Mouse (Mus musculus): ENCODE data around the gene Igf1r. TPM values are rescaled to one million over a fixed set of nuclear protein-coding genes. Genes with fewer than 3 reads are reported as not detected.

The Igf1r gene
- polyA plus RNA-seq (2015; fragmentation: Nextera tagmentation; extraction: Ambion mirVana) = 4.1 and 4.3 TPM in 2 replicates

DNA sequence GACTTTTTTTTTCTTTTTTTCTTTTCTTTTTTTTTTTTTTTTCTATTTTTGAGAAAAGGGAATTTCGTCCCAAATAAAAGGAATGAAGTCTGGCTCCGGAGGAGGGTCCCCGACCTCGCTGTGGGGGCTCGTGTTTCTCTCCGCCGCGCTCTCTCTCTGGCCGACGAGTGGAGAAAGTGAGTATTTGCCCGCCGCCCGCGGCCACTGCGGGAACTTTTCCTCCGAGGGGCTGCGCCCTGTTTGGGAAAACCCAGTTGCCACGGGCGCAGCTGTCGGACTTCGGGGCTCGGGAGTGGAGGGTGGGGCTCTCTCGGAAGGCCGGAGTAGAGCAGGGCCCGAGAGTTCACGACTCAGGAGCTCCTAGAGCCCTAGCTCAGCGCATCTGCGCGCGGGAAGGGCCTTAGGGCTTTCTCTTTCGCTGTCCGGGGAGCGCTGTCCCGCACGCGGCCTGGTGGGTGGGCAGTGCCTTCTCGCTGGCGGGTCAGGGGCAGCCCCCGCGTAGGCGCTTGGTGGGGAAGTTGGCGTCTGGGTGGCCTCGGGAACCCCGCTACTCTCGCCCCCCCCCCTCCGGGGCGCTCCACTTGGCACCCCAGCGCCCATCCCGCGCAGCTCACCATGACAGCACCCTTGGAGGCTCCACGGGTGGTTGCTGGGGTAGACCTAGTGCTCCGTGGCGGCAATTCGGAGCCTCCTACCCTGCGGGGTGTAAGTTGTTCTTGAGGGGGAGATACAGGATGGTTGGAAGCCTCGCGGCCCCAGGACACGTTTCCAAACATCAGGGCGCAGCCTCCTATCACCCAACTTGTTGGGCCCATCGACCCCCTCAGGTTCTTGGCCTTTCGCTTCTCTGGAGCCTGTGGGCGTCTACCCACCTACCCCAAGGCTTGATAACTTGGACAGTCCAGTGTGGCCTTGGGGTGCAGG, at the start of gene Igf1r:
Gene Igf1r (plus strand): TSS at position 51 of the 924 bp plus-strand sequence.
- ATAC-seq (ENCODE audit: low read depth) (peak; percentile 26; the same call in 1 of the 2 replicates), DNase-seq (peak; percentile 42)
- H3K4me3 ChIP-seq (replicated peaks) = peak within 1 kb of the TSS; percentile 90
- H3K27me3 ChIP-seq = peaks cover 19% of the 10 kb centered on the region
- H3K9me3 ChIP-seq (replicated peaks) = no peaks in the 10 kb centered on the region
- H3K4me2 ChIP-seq = peak within 1 kb of the TSS; percentile 97
- H3K27ac ChIP-seq = peak within 1 kb of the TSS; percentile 92
- H3K9ac ChIP-seq = peak within 1 kb of the TSS; percentile 88
- under 1% methylated on average over 61 of the region's 62 CpGs for whole genome bisulfite sequencing (ENCODE audit: insufficient replicate concordance)
- H3K36me3 ChIP-seq = no peaks in the 10 kb centered on the region
- peaks cover 53% of the 10 kb centered on the region for H3K4me1 ChIP-seq (replicated peaks)

- Histone ChIP-seq H3K4me1 (replicated peaks) (no peaks in the 10 kb centered on the region), H3K9me3 (replicated peaks) (no peaks in the 10 kb centered on the region), H3K27me3 (no peaks in the 10 kb centered on the region), H3K36me3 (no peaks in the 10 kb centered on the region), H3K9ac (no peak overlapping the region), H3K4me2 (no peak overlapping the region), H3K27ac (no peak overlapping the region), H3K4me3 (replicated peaks) (no peak overlapping the region)
- DNase-seq (no peak), ATAC-seq (ENCODE audit: low read depth) (no peak)
- WGBS (ENCODE audit: insufficient replicate concordance) = 48% methylated on average over 2 of the region's 2 CpGs
Observed at GRCm38 (mm10) chr7:67906358-67906757, 46.3 kb upstream of the Igf1r start.

DNA sequence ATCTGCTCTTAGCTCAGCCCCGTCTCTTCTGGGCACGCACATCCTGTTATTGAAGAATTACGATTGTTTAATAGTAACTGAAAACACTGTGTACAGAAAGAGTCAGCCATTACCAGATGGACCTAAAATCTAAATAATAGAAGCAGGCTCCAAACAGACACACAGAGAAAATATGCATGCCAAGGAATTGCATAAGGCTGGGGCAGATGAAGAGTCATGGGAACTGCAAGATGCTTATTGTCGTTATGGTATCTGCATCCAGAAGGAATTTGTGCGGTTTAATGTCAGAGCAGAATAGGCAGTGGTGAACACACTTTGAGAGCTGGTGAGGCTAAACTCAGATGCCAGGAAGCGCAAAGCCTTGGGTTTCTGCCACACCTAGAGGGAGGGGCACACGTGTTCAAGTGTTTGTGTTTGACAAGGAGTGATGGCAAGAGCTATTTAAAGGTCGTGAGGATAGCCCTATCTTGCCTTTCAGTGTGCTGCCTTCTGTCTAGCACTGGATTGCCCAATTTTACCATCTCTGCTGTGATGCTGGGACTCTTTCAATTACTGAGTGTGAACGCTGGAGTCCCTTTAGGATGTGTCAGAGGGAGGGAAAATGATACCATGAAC, 44.7 kb upstream of the Igf1r start:
- H3K4me1 ChIP-seq (replicated peaks) = no peaks in the 10 kb centered on the region
- no peaks in the 10 kb centered on the region for H3K9me3 ChIP-seq (replicated peaks)
- H3K4me3 ChIP-seq (replicated peaks) = no peak overlapping the region
- H3K9ac ChIP-seq = no peak overlapping the region
- H3K36me3 ChIP-seq = no peaks in the 10 kb centered on the region
- H3K27me3 ChIP-seq = no peaks in the 10 kb centered on the region
- no peak for DNase-seq
- H3K27ac ChIP-seq = no peak overlapping the region
- no peak for ATAC-seq (ENCODE audit: low read depth)
- H3K4me2 ChIP-seq = no peak overlapping the region
- WGBS (ENCODE audit: insufficient replicate concordance) = 63% methylated on average over 9 of the region's 9 CpGs

DNA sequence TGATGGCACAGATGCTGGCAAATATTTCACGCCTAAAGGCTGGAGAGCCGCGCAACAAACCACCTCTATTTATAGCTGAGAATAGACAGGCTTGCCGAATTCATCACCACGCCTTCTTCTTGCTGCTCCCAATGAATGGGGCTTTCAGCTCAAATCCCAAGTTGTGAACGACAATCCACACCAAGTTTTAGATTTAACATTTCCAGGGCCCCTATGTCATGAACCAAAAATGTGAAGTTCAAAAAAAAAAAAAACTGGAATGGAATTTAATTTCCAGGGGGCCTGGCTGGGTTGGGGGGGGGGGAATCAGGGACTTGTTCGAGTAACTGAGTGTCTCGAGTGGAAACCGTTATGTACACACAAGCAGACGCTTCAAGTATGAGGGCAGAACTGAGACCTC, 42.1 kb upstream of the Igf1r start:
- no peaks in the 10 kb centered on the region for H3K36me3 ChIP-seq
- no peak overlapping the region for H3K9ac ChIP-seq
- H3K4me2 ChIP-seq = no peak overlapping the region
- no peaks in the 10 kb centered on the region for H3K27me3 ChIP-seq
- DNase-seq (no peak), ATAC-seq (ENCODE audit: low read depth) (no peak)
- 46% methylated on average over 10 of the region's 10 CpGs for WGBS (ENCODE audit: insufficient replicate concordance)
- H3K9me3 ChIP-seq (replicated peaks) = no peaks in the 10 kb centered on the region
- no peak overlapping the region for H3K4me3 ChIP-seq (replicated peaks)
- H3K4me1 ChIP-seq (replicated peaks) = no peaks in the 10 kb centered on the region
- H3K27ac ChIP-seq = no peak overlapping the region

- no peak overlapping the region for H3K9ac ChIP-seq
- WGBS (ENCODE audit: insufficient replicate concordance) = 30% methylated on average over 3 of the region's 3 CpGs
- DNase-seq (no peak), ATAC-seq (ENCODE audit: low read depth) (no peak)
- H3K36me3 ChIP-seq = no peaks in the 10 kb centered on the region
- no peak overlapping the region for H3K4me3 ChIP-seq (replicated peaks)
- H3K4me2 ChIP-seq = no peak overlapping the region
- peak overlapping the region; percentile 9; the same call in 1 of the 2 replicates for H3K27ac ChIP-seq
- H3K4me1 ChIP-seq (replicated peaks) = no peaks in the 10 kb centered on the region
- H3K9me3 ChIP-seq (replicated peaks) = no peaks in the 10 kb centered on the region
- H3K27me3 ChIP-seq = no peaks in the 10 kb centered on the region
Observed at GRCm38 (mm10) chr7:67910947-67911346, 41.7 kb upstream of the Igf1r start.

DNA sequence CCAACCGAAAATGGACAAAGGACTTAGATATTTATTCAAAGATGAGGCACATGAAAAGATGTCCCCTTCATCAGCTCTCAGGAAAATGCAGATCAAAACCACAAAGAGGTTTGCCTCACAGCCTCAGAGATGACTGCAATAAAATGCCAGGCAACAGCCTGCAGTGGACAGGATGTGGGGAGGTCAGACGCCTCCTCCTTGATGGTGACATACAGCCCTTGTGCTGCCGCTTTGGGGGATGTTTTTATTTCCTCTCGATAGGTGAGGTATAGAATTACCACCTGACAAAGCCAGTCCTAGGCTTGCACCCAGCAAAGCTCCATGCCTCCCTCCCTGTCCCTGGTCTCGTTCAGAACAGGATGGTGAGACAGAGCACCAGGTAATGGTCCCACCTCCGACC, 40.8 kb upstream of the Igf1r start:
- DNase-seq (no peak), ATAC-seq (ENCODE audit: low read depth) (no peak)
- no peaks in the 10 kb centered on the region for H3K9me3 ChIP-seq (replicated peaks)
- 28% methylated on average over 6 of the region's 6 CpGs for WGBS (ENCODE audit: insufficient replicate concordance)
- no peak overlapping the region for H3K4me3 ChIP-seq (replicated peaks)
- no peak overlapping the region for H3K4me2 ChIP-seq
- H3K4me1 ChIP-seq (replicated peaks) = no peaks in the 10 kb centered on the region
- no peak overlapping the region for H3K9ac ChIP-seq
- no peak overlapping the region for H3K27ac ChIP-seq
- no peaks in the 10 kb centered on the region for H3K36me3 ChIP-seq
- no peaks in the 10 kb centered on the region for H3K27me3 ChIP-seq

- Histone ChIP-seq H3K4me3 (replicated peaks) (no peak overlapping the region), H3K27me3 (no peaks in the 10 kb centered on the region), H3K36me3 (no peaks in the 10 kb centered on the region), H3K4me2 (no peak overlapping the region), H3K4me1 (replicated peaks) (no peaks in the 10 kb centered on the region), H3K27ac (no peak overlapping the region), H3K9ac (no peak overlapping the region), H3K9me3 (replicated peaks) (no peaks in the 10 kb centered on the region)
- WGBS (ENCODE audit: insufficient replicate concordance) = 57% methylated on average over 8 of the region's 8 CpGs
- DNase-seq (no peak), ATAC-seq (ENCODE audit: low read depth) (no peak)
Observed at GRCm38 (mm10) chr7:67916960-67917359, 35.7 kb upstream of the Igf1r start.

DNA sequence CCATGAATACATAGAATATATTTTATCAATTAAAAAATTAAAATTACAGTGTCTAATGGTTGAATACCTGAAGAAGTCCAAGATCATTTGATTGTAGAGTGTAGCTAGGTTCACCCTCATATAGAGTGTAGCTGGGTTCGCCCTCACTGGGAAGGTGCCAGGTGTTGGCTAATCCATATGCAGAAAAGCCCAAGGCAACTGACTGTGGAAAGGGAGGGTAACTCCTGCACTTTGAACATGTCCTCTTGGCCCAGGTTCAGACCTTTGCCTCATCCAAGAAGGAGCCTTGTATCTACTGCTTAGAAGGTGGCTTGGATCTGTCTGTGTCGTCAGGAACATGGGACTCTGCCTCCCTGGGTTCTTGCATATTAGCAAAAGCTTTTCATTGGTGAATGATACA, 34.9 kb upstream of the Igf1r start:
- 66% methylated on average over 2 of the region's 2 CpGs for WGBS (ENCODE audit: insufficient replicate concordance)
- Histone ChIP-seq H3K4me2 (no peak overlapping the region), H3K4me1 (replicated peaks) (no peaks in the 10 kb centered on the region), H3K9me3 (replicated peaks) (no peaks in the 10 kb centered on the region), H3K36me3 (no peaks in the 10 kb centered on the region), H3K27ac (no peak overlapping the region), H3K9ac (no peak overlapping the region), H3K27me3 (no peaks in the 10 kb centered on the region), H3K4me3 (replicated peaks) (no peak overlapping the region)
- ATAC-seq (ENCODE audit: low read depth) (no peak), DNase-seq (no peak)

GRCm38 (mm10) chr7:67919467-67919866, 33.2 kb upstream of the Igf1r start:
- Histone ChIP-seq H3K9me3 (replicated peaks) (no peaks in the 10 kb centered on the region), H3K9ac (no peak overlapping the region), H3K27me3 (no peaks in the 10 kb centered on the region), H3K4me2 (no peak overlapping the region), H3K4me1 (replicated peaks) (no peaks in the 10 kb centered on the region), H3K36me3 (no peaks in the 10 kb centered on the region), H3K27ac (no peak overlapping the region), H3K4me3 (replicated peaks) (no peak overlapping the region)
- no peak for DNase-seq
- WGBS (ENCODE audit: insufficient replicate concordance) = 50% methylated on average over 3 of the region's 3 CpGs
- no peak for ATAC-seq (ENCODE audit: low read depth)

DNA sequence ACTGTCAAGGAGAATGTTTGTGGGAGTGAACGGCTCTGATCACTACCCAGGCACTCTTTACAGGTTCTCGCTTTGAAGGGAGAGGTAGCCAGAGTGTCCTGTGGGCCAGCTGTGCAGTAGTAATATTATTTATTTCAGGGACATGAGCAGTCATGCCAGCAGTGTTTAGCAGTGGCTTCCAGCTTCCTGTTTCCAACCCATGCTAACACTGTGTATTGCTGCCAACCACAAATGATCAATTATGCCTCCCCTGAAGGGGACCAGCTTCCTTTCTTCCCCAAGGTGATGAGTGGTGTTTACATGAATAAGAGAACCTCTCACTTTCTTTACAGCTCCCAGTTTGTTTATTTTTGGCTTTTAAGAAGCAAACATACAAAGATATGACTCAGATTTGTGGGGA, 28.4 kb upstream of the Igf1r start:
- Histone ChIP-seq H3K36me3 (no peaks in the 10 kb centered on the region), H3K27me3 (peaks cover 6% of the 10 kb centered on the region; the same call in 1 of the 2 replicates), H3K4me2 (no peak overlapping the region), H3K9ac (no peak overlapping the region), H3K4me3 (replicated peaks) (no peak overlapping the region), H3K4me1 (replicated peaks) (no peaks in the 10 kb centered on the region), H3K9me3 (replicated peaks) (no peaks in the 10 kb centered on the region), H3K27ac (no peak overlapping the region)
- ATAC-seq (ENCODE audit: low read depth) (no peak), DNase-seq (no peak)
- WGBS (ENCODE audit: insufficient replicate concordance) = 41% methylated on average over 2 of the region's 2 CpGs

DNA sequence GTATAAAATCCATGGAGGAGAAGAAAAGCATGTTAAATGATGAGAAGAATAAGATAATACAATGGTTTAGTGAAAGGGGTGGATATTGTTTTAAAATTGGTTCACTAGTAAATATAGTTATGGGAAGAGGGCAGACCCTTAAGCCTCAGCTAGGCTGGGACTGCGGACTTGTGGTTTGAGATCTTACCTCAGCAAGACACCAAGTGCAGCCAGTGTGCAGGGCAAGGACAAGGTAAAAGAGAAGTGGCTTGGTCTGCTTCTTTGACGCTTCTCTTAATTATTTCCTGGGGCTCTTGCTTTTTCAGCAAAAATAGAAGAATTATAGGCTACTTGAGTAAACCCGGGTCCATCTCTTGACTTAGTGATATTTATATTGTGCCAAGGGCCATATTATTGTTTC, 22.5 kb upstream of the Igf1r start:
- DNase-seq (no peak), ATAC-seq (ENCODE audit: low read depth) (no peak)
- H3K9ac ChIP-seq = no peak overlapping the region
- no peak overlapping the region for H3K4me3 ChIP-seq (replicated peaks)
- H3K27me3 ChIP-seq = 0 out of 2 replicates have a peak, but pooled peaks cover 2% of the 10 kb centered on the region
- no peak overlapping the region for H3K27ac ChIP-seq
- H3K4me2 ChIP-seq = no peak overlapping the region
- no peaks in the 10 kb centered on the region for H3K36me3 ChIP-seq
- H3K9me3 ChIP-seq (replicated peaks) = no peaks in the 10 kb centered on the region
- WGBS (ENCODE audit: insufficient replicate concordance) = 15% methylated on average over 3 of the region's 3 CpGs
- H3K4me1 ChIP-seq (replicated peaks) = no peaks in the 10 kb centered on the region
